Comparison of ENCODE assay signal across 24 mouse cellular contexts in the genomic region with DNA sequence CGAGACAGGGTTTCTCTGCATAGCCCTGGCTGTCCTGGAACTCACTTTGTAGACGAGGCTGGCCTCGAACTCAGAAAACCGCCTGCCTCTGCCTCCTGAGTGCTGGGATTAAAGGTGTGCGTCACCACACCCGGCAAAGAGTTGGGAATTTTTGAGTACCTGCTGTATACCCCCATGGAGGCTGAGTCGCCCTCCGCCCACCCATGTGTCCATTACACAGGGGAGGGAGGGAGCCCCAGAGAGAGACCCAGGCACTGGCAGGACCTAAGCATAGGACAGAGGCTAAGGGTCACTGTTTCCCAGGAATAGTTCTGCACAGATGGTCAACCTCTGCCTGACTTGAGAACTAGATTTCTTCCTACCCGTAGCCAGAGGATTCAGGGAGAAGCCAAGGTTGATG.
DNase-seq lines count a peak whose midpoint lies in the region; ATAC-seq lines count a peak whose summit lies in the region.
"Had no signal": no experiment of that assay in that cellular context is flagged by ENCODE, and none has a peak within 500 bp of the region (broad histone marks: within the 10 kb centered on the region; RNA-seq: fewer than 3 reads in every experiment).

No protein-coding gene starts in this region.

- 0 out of 2 replicates have a peak overlapping the region, but pooled peaks have one; percentile 23 for H3K27ac ChIP-seq in forebrain, embryonic 15.5 days (replicated peaks)
- H3K27ac ChIP-seq in forebrain, embryonic 12.5 days = no peak overlapping the region
- H3K27ac ChIP-seq in hindbrain, embryonic 13.5 days = peak overlapping the region; percentile 40; the same call in 1 of the 2 replicates
- H3K27ac ChIP-seq in hindbrain, embryonic 14.5 days = no peak overlapping the region
- peak overlapping the region; percentile 80; the same call in 1 of the 2 replicates for H3K27ac ChIP-seq in midbrain, embryonic 10.5 days (replicated peaks)
- H3K27ac ChIP-seq in midbrain, embryonic 15.5 days = no peak overlapping the region
- no peak overlapping the region for H3K27ac ChIP-seq in neural tube, embryonic 13.5 days (replicated peaks)
- no peak overlapping the region for H3K27ac ChIP-seq in neural tube, embryonic 15.5 days (replicated peaks)
- H3K27ac ChIP-seq: embryonic facial prominence, embryonic 15.5 days; limb, embryonic 15.5 days had no signal

- H3K4me3 ChIP-seq in forebrain, embryonic 15.5 days = no peak overlapping the region
- H3K4me3 ChIP-seq in forebrain, embryonic 12.5 days (replicated peaks) = no peak overlapping the region
- no peak overlapping the region for H3K4me3 ChIP-seq in hindbrain, embryonic 13.5 days
- no peak overlapping the region for H3K4me3 ChIP-seq in hindbrain, embryonic 14.5 days (replicated peaks; ENCODE audit: low read length)
- H3K4me3 ChIP-seq in midbrain, embryonic 10.5 days = no peak overlapping the region
- H3K4me3 ChIP-seq in midbrain, embryonic 15.5 days = no peak overlapping the region
- H3K4me3 ChIP-seq in neural tube, embryonic 13.5 days = no peak overlapping the region
- H3K4me3 ChIP-seq in neural tube, embryonic 15.5 days (replicated peaks) = no peak overlapping the region
- H3K4me3 ChIP-seq: embryonic facial prominence, embryonic 10.5 days; embryonic facial prominence, embryonic 15.5 days; limb, embryonic 10.5 days; limb, embryonic 15.5 days had no signal

- WGBS in forebrain, embryonic 15.5 days = 90% methylated on average over 9 of the region's 9 CpGs
- WGBS in forebrain, embryonic 12.5 days = 88% methylated on average over 9 of the region's 9 CpGs
- WGBS in hindbrain, embryonic 13.5 days = 89% methylated on average over 9 of the region's 9 CpGs
- 90% methylated on average over 9 of the region's 9 CpGs for WGBS in hindbrain, embryonic 14.5 days
- WGBS in midbrain, embryonic 10.5 days = 83% methylated on average over 9 of the region's 9 CpGs
- WGBS in midbrain, embryonic 15.5 days = 89% methylated on average over 9 of the region's 9 CpGs
- WGBS in neural tube, embryonic 13.5 days = 88% methylated on average over 9 of the region's 9 CpGs
- WGBS in neural tube, embryonic 15.5 days = 88% methylated on average over 9 of the region's 9 CpGs

- DNase-seq in hindbrain, embryonic 14.5 days (ENCODE audit: low spot score) = no peak
- no peak for DNase-seq in midbrain, embryonic 10.5 days (ENCODE audit: low spot score)
- DNase-seq: adrenal gland, postnatal 10 days; cerebellum, adult 8-10 months; cerebellum, postnatal 25 days; heart, postnatal 10 days; kidney, adult 11 months; kidney, postnatal 14 days; layer of hippocampus, adult 9-11 months; retina, postnatal 1 day; right cerebral cortex, postnatal 14 days had no signal

- no peaks in the 10 kb centered on the region for H3K27me3 ChIP-seq in forebrain, embryonic 15.5 days
- H3K27me3 ChIP-seq in forebrain, embryonic 12.5 days = peaks cover 33% of the 10 kb centered on the region
- H3K27me3 ChIP-seq in hindbrain, embryonic 13.5 days = no peaks in the 10 kb centered on the region
- H3K27me3 ChIP-seq in hindbrain, embryonic 14.5 days (ENCODE audit: control insufficient read depth, insufficient read depth, low read length) = no peaks in the 10 kb centered on the region
- peaks cover 74% of the 10 kb centered on the region for H3K27me3 ChIP-seq in midbrain, embryonic 10.5 days (ENCODE audit: low read depth, poor library complexity, severe bottlenecking)
- no peaks in the 10 kb centered on the region for H3K27me3 ChIP-seq in midbrain, embryonic 15.5 days (replicated peaks)
- H3K27me3 ChIP-seq in neural tube, embryonic 13.5 days = no peaks in the 10 kb centered on the region
- no peaks in the 10 kb centered on the region for H3K27me3 ChIP-seq in neural tube, embryonic 15.5 days (replicated peaks)
- H3K27me3 ChIP-seq: embryonic facial prominence, embryonic 15.5 days; Patski had no signal

- peaks cover 99% of the 10 kb centered on the region for H3K4me1 ChIP-seq in forebrain, embryonic 15.5 days
- peaks cover 100% of the 10 kb centered on the region for H3K4me1 ChIP-seq in forebrain, embryonic 12.5 days
- peaks cover 99% of the 10 kb centered on the region for H3K4me1 ChIP-seq in hindbrain, embryonic 13.5 days (replicated peaks)
- H3K4me1 ChIP-seq in hindbrain, embryonic 14.5 days (replicated peaks; ENCODE audit: control insufficient read depth, insufficient read depth, low read length) = peaks cover 92% of the 10 kb centered on the region
- peaks cover 100% of the 10 kb centered on the region for H3K4me1 ChIP-seq in midbrain, embryonic 10.5 days
- H3K4me1 ChIP-seq in midbrain, embryonic 15.5 days = peaks cover 97% of the 10 kb centered on the region
- H3K4me1 ChIP-seq in neural tube, embryonic 13.5 days (replicated peaks) = peaks cover 100% of the 10 kb centered on the region
- peaks cover 95% of the 10 kb centered on the region for H3K4me1 ChIP-seq in neural tube, embryonic 15.5 days

- H3K36me3 ChIP-seq in forebrain, embryonic 15.5 days = no peaks in the 10 kb centered on the region
- H3K36me3 ChIP-seq in forebrain, embryonic 12.5 days (replicated peaks) = no peaks in the 10 kb centered on the region
- H3K36me3 ChIP-seq in hindbrain, embryonic 13.5 days = no peaks in the 10 kb centered on the region
- H3K36me3 ChIP-seq in hindbrain, embryonic 14.5 days (replicated peaks; ENCODE audit: control insufficient read depth, insufficient read depth) = no peaks in the 10 kb centered on the region
- H3K36me3 ChIP-seq in midbrain, embryonic 10.5 days = no peaks in the 10 kb centered on the region
- H3K36me3 ChIP-seq in midbrain, embryonic 15.5 days (replicated peaks) = no peaks in the 10 kb centered on the region
- H3K36me3 ChIP-seq in neural tube, embryonic 13.5 days = no peaks in the 10 kb centered on the region
- no peaks in the 10 kb centered on the region for H3K36me3 ChIP-seq in neural tube, embryonic 15.5 days
- H3K36me3 ChIP-seq: embryonic facial prominence, embryonic 10.5 days; embryonic facial prominence, embryonic 15.5 days; limb, embryonic 10.5 days; limb, embryonic 15.5 days had no signal

- no peak for ATAC-seq in forebrain, embryonic 15.5 days (replicated peaks)
- no peak for ATAC-seq in forebrain, embryonic 12.5 days (ENCODE audit: low FRiP score)
- ATAC-seq in hindbrain, embryonic 13.5 days (ENCODE audit: low FRiP score) = no peak
- no peak for ATAC-seq in hindbrain, embryonic 14.5 days (ENCODE audit: low FRiP score)
- ATAC-seq in midbrain, embryonic 15.5 days (replicated peaks) = no peak
- ATAC-seq in neural tube, embryonic 13.5 days (ENCODE audit: low read depth) = no peak
- ATAC-seq in neural tube, embryonic 15.5 days (ENCODE audit: low FRiP score) = no peak
- ATAC-seq: forebrain, embryonic 16.5 days; Patski had no signal

- H3K9me3 ChIP-seq in forebrain, embryonic 15.5 days = no peaks in the 10 kb centered on the region
- no peaks in the 10 kb centered on the region for H3K9me3 ChIP-seq in forebrain, embryonic 12.5 days
- H3K9me3 ChIP-seq in hindbrain, embryonic 13.5 days = no peaks in the 10 kb centered on the region
- H3K9me3 ChIP-seq in hindbrain, embryonic 14.5 days (ENCODE audit: control insufficient read depth, low read length) = no peaks in the 10 kb centered on the region
- no peaks in the 10 kb centered on the region for H3K9me3 ChIP-seq in midbrain, embryonic 10.5 days (replicated peaks)
- no peaks in the 10 kb centered on the region for H3K9me3 ChIP-seq in midbrain, embryonic 15.5 days
- H3K9me3 ChIP-seq in neural tube, embryonic 13.5 days = no peaks in the 10 kb centered on the region
- no peaks in the 10 kb centered on the region for H3K9me3 ChIP-seq in neural tube, embryonic 15.5 days (replicated peaks)
- H3K9me3 ChIP-seq: embryonic facial prominence, embryonic 10.5 days; embryonic facial prominence, embryonic 15.5 days; limb, embryonic 10.5 days; limb, embryonic 15.5 days had no signal

- no peak overlapping the region for H3K4me2 ChIP-seq in forebrain, embryonic 15.5 days (replicated peaks)
- no peak overlapping the region for H3K4me2 ChIP-seq in forebrain, embryonic 12.5 days
- no peak overlapping the region for H3K4me2 ChIP-seq in hindbrain, embryonic 13.5 days
- H3K4me2 ChIP-seq in hindbrain, embryonic 14.5 days (replicated peaks) = no peak overlapping the region
- no peak overlapping the region for H3K4me2 ChIP-seq in midbrain, embryonic 15.5 days
- no peak overlapping the region for H3K4me2 ChIP-seq in neural tube, embryonic 13.5 days
- no peak overlapping the region for H3K4me2 ChIP-seq in neural tube, embryonic 15.5 days
- H3K4me2 ChIP-seq: embryonic facial prominence, embryonic 15.5 days; heart, embryonic 11.5 days; limb, embryonic 15.5 days had no signal

- H3K9ac ChIP-seq in forebrain, embryonic 15.5 days (replicated peaks) = no peak overlapping the region
- H3K9ac ChIP-seq in forebrain, embryonic 12.5 days = no peak overlapping the region
- 0 out of 2 replicates have a peak overlapping the region, but pooled peaks have one; percentile 24 for H3K9ac ChIP-seq in hindbrain, embryonic 13.5 days
- no peak overlapping the region; the same call in 1 of the 2 replicates for H3K9ac ChIP-seq in hindbrain, embryonic 14.5 days
- H3K9ac ChIP-seq in midbrain, embryonic 15.5 days = no peak overlapping the region
- peak overlapping the region; percentile 49; the same call in 1 of the 2 replicates for H3K9ac ChIP-seq in neural tube, embryonic 13.5 days
- no peak overlapping the region for H3K9ac ChIP-seq in neural tube, embryonic 15.5 days (replicated peaks)
- H3K9ac ChIP-seq: embryonic facial prominence, embryonic 15.5 days; limb, embryonic 15.5 days had no signal

Comparison
In these comparisons a context has a peak if more than half of its experiments do, and no peak if none do; other contexts are left out.
1. H3K27ac ChIP-seq: peak in forebrain, embryonic 15.5 days (single experiment), hindbrain, embryonic 13.5 days (single experiment) and midbrain, embryonic 10.5 days (single experiment); none in forebrain, embryonic 12.5 days (single experiment), hindbrain, embryonic 14.5 days (single experiment), midbrain, embryonic 15.5 days (single experiment), neural tube, embryonic 13.5 days (single experiment) and neural tube, embryonic 15.5 days (single experiment).
2. H3K9ac ChIP-seq: peak in hindbrain, embryonic 13.5 days (single experiment) and neural tube, embryonic 13.5 days (single experiment); none in forebrain, embryonic 15.5 days (single experiment), forebrain, embryonic 12.5 days (single experiment), hindbrain, embryonic 14.5 days (single experiment), midbrain, embryonic 15.5 days (single experiment) and neural tube, embryonic 15.5 days (single experiment).